Mouse (Mus musculus) fibroblast of lung, adult 2 months (primary cell): ENCODE measurements around the gene Galp.
"Not testable (repeated sequence)": the region's sequence is repeated elsewhere in the genome, so short reads cannot be mapped to it uniquely, and the experiment has no call there.

Source experiments
- DNase-seq: peaks from one replicate; pipeline ENCODE4 v3.0.0-alpha.2; 2011; ENCODE audit warnings: low read depth

Gene Galp

DNA sequence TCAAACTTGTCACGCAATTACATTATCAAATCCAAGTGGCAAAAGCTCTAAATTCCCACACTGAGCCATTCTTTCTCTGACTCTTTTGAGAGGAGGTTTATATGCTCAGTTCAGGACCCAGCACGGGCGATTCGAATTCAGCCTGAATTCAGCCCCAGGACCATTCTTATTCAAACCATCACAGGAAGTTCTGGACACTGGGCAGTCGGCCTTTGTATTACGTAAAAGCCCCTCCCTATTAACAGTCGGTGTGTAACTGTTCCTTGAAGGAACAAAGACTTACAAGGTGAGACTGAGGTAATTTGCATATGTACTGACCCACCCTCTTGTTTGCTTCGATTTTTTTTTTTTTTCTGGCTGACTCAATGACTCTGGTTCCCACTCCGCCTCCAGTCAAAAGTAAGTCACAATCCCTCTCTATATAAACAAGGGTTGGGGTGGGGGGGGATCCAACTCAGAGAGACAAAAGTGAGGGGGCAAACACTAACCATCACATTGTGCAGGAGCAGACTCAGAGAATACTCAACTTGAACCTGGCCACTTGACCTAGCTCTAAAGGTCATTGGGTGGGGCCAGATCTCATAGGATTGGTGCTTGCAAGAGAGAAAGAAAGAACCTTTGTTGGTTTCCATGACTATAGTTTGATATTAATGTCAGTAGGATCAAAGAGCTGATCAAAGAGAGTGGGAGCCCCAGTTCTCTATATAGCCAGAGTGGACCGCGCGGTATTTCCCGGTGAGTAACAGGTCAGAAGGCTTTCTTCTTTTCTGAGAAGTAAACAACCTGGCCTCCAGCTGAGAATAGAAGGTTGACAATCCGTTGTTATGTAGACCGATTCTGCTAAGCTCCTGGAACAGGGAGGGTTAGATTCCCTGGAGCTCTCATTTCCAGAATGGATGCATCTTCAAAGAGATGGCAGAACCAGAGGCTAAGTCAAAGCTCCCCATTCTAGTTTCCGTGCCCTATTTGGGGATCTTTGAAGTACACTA is 61.6 kb downstream of the Galp start:
- no peak for DNase-seq

- not testable (repeated sequence) for DNase-seq
Observed at GRCm38 (mm10) chr7:6260004-6260403, 63.1 kb downstream of the Galp start.

DNA sequence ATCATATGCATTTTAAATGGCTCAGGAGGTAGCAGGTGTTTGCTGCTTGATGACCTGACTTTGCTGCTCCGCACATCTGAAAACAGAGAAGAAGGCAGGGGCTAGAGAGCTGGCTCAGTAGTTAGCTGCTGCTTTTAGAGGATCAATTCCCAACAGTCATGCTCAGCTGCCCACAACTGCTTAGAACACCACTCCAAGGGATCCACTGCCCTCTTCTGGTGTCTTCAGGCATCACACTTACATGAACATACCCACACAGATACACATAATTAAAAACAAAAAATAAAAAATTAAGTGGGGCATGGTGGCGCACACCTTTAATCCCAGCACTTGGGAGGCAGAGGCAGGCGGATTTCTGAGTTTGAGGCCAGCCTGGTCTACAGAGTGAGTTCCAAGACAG is 65.2 kb downstream of the Galp start:
- DNase-seq, result no peak

GRCm38 (mm10) chr7:6262984-6263383 is 66.1 kb downstream of the Galp start:
- no peak for DNase-seq

DNA sequence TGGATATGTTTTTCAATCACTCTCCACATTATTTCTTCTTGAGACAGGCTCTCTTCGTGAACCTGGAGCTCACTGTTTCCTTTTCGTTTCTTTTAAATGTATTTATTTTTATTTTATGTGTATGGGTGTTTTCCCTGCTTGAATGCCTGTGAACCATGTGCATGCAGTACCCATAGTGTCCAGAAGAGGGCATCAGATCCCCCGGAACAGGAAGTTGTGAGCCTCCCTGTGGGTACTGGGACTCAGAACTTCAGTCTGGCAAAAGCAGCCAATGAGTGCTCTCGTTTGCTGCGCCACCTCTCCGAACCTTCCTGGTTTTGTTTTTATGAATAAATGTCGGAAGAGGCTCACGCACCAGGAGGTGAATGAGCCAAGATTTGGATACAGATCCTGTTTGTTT is 68.8 kb downstream of the Galp start:
- no peak for DNase-seq
